8 mouse cellular contexts compared by ENCODE assay signal in genomic region chr11:115564961-115565360, GRCm38 (mm10). TPM values are rescaled to one million over a fixed set of nuclear protein-coding genes. Genes with fewer than 3 reads are reported as not detected.
DNase-seq lines count a peak whose midpoint lies in the region; ATAC-seq and TF ChIP-seq lines count a peak whose summit lies in the region.

No protein-coding gene starts in this region.

- H3K79me3 ChIP-seq in C2C12 (ENCODE audit: low read depth), result peaks cover 48% of the 10 kb centered on the region

- H3ac ChIP-seq in C2C12 (ENCODE audit: control insufficient read depth, insufficient read length, low read depth), result peak overlapping the region; percentile 99

- H3K4me3 ChIP-seq in heart, adult 2 months, result peak overlapping the region; percentile 83
- H3K4me3 ChIP-seq in C2C12 (ENCODE audit: insufficient read depth, poor library complexity, severe bottlenecking), result peak overlapping the region; percentile 90
- H3K4me3 ChIP-seq in forebrain, embryonic 14.5 days (ENCODE audit: low read depth, low read length), result peak overlapping the region; percentile 81
- H3K4me3 ChIP-seq in liver, embryonic 15.5 days (replicated peaks), result peak overlapping the region; percentile 93

- no peak for ATAC-seq in forebrain, embryonic 14.5 days
- no peak for ATAC-seq in liver, embryonic 15.5 days (ENCODE audit: insufficient read depth)

- no peaks in the 10 kb centered on the region for H3K36me3 ChIP-seq in heart, adult 2 months (ENCODE audit: control insufficient read depth, insufficient read depth, low read length)
- H3K36me3 ChIP-seq in C2C12 (ENCODE audit: control insufficient read depth, insufficient read depth), result peaks cover 48% of the 10 kb centered on the region
- H3K36me3 ChIP-seq in forebrain, embryonic 14.5 days (ENCODE audit: control insufficient read depth, insufficient read depth, low read length), result peaks cover 40% of the 10 kb centered on the region
- peaks cover 43% of the 10 kb centered on the region for H3K36me3 ChIP-seq in liver, embryonic 15.5 days (replicated peaks)

- peaks cover 1% of the 10 kb centered on the region; the same call in 1 of the 2 replicates for H3K4me1 ChIP-seq in heart, adult 2 months (ENCODE audit: control insufficient read depth, insufficient read depth, low read length)
- peaks cover 7% of the 10 kb centered on the region; the same call in 1 of the 2 replicates for H3K4me1 ChIP-seq in forebrain, embryonic 14.5 days (ENCODE audit: control insufficient read depth, insufficient read depth, low read length)
- peaks cover 43% of the 10 kb centered on the region for H3K4me1 ChIP-seq in liver, embryonic 15.5 days (replicated peaks)

- TF ChIP-seq POLR2A in heart, adult 2 months (IDR thresholded peaks at IDR 0.05; ENCODE audit: insufficient read depth, low read depth, low read length), result no peak

- DNase-seq in heart, adult 2 months, result no peak
- no peak for DNase-seq in heart, postnatal 4 days
- no peak for DNase-seq in forebrain, embryonic 14.5 days (ENCODE audit: low spot score)
- no peak for DNase-seq in urinary bladder, postnatal 25 days (ENCODE audit: low spot score)
- DNase-seq in thymus, adult 18-20 months, result no peak
- no peak for DNase-seq in gastrocnemius, adult 18-20 months (ENCODE audit: low spot score)

- WGBS in heart, adult 2 months, result 15% methylated on average over 7 of the region's 7 CpGs
- 16% methylated on average over 7 of the region's 7 CpGs for WGBS in forebrain, embryonic 14.5 days
- 8% methylated on average over 7 of the region's 7 CpGs for WGBS in liver, embryonic 15.5 days (ENCODE audit: insufficient replicate concordance)

- H3K27me3 ChIP-seq in heart, adult 2 months (ENCODE audit: control insufficient read depth, insufficient read depth, low read length), result no peaks in the 10 kb centered on the region
- no peaks in the 10 kb centered on the region for H3K27me3 ChIP-seq in C2C12 (ENCODE audit: control insufficient read depth, insufficient read depth, insufficient read length)
- no peaks in the 10 kb centered on the region for H3K27me3 ChIP-seq in forebrain, embryonic 14.5 days (replicated peaks; ENCODE audit: control insufficient read depth, insufficient read depth, low read length)
- no peaks in the 10 kb centered on the region for H3K27me3 ChIP-seq in liver, embryonic 15.5 days

- H3K9me3 ChIP-seq in forebrain, embryonic 14.5 days (replicated peaks; ENCODE audit: control insufficient read depth, low read length), result no peaks in the 10 kb centered on the region
- H3K9me3 ChIP-seq in liver, embryonic 15.5 days (replicated peaks), result no peaks in the 10 kb centered on the region

- intact Hi-C loops in heart, adult 2 months (cut with DNase I), result loop anchor here (2.0 kb wide), 2 partner anchors 28 to 38 kb away; partner anchors contain the start of genes Mrps7 and Sumo2

- TF ChIP-seq EP300 in heart, adult 2 months (IDR thresholded peaks at IDR 0.05; ENCODE audit: insufficient read depth, low read depth, low read length), result no peak

- H3K9ac ChIP-seq in heart, adult 2 months (ENCODE audit: low read depth, low read length), result no peak overlapping the region
- peak overlapping the region; percentile 77 for H3K9ac ChIP-seq in forebrain, embryonic 14.5 days (ENCODE audit: low read length)
- H3K9ac ChIP-seq in liver, embryonic 15.5 days, result peak overlapping the region; percentile 82

- TF ChIP-seq CTCF in heart, adult 2 months (IDR thresholded peaks at IDR 0.05), result no peak
- no peak for TF ChIP-seq CTCF in C2C12 (IDR thresholded peaks at IDR 0.05; ENCODE audit: control insufficient read depth, insufficient read depth, insufficient read length)

- H3K27ac ChIP-seq in heart, adult 2 months, result no peak overlapping the region
- H3K27ac ChIP-seq in forebrain, embryonic 14.5 days (ENCODE audit: low read depth, low read length), result no peak overlapping the region
- H3K27ac ChIP-seq in liver, embryonic 15.5 days (replicated peaks), result peak overlapping the region; percentile 88

- H3K4me2 ChIP-seq in forebrain, embryonic 14.5 days (ENCODE audit: low read length), result peak overlapping the region; percentile 82
- H3K4me2 ChIP-seq in liver, embryonic 15.5 days, result peak overlapping the region; percentile 81

- H3K79me2 ChIP-seq in heart, adult 2 months (replicated peaks; ENCODE audit: control insufficient read depth, insufficient read depth, low read length), result no peaks in the 10 kb centered on the region
- H3K79me2 ChIP-seq in C2C12 (ENCODE audit: control insufficient read depth, insufficient read depth), result peaks cover 58% of the 10 kb centered on the region

TF ChIP-seq in C2C12, 6 proteins besides CTCF, POLR2A, EP300 and RAD21:
- TF ChIP-seq MYOD1 (IDR thresholded peaks at IDR 0.05; ENCODE audit: control insufficient read depth, insufficient read length, low read depth) (no peak), CEBPB (IDR thresholded peaks at IDR 0.05; ENCODE audit: low read depth) (no peak), MYOG (IDR thresholded peaks at IDR 0.05; ENCODE audit: control insufficient read depth, extremely low read depth, insufficient read length) (no peak), FOSL1 (IDR thresholded peaks at IDR 0.05; ENCODE audit: insufficient read depth, low read length, poor library complexity, severe bottlenecking) (no peak), MAX (IDR thresholded peaks at IDR 0.05) (no peak), USF1 (IDR thresholded peaks at IDR 0.05; ENCODE audit: low read depth) (no peak)

RNA-seq across cellular contexts. Expression of gene Nup85, which starts 0.7 kb away (rescaled TPM):
- total RNA-seq in heart, adult 2 months (2021), result 10 to 100 TPM; 19.8 to 20.2 TPM
- 28.0 and 44.1 TPM in 2 replicates for polyA plus RNA-seq in heart, adult 2 months (2012; rRNA removed)
- 10 to 100 TPM; 46.6 to 50.5 TPM for total RNA-seq in heart, postnatal 4 days (2021)
- polyA plus RNA-seq in C2C12 (2012; fragmentation: generic; extraction: Trizol), result 110 TPM
- 117 and 122 TPM in 2 replicates for polyA plus RNA-seq in forebrain, embryonic 14.5 days (2014; fragmentation: Nextera tagmentation; extraction: Ambion mirVana)
- 111 and 114 TPM in 2 replicates for polyA plus RNA-seq in liver, embryonic 15.5 days (2015; fragmentation: Nextera tagmentation; extraction: Ambion mirVana)
- total RNA-seq in gastrocnemius, adult 18-20 months (2021), result 10 to 100 TPM; 17.8 to 18.0 TPM

RNA-seq across cellular contexts. Expression of gene Sumo2, which starts 28.9 kb away (rescaled TPM):
- total RNA-seq in heart, adult 2 months (2021), result 100 to 1,000 TPM; 168 to 177 TPM
- polyA plus RNA-seq in heart, adult 2 months (2012; rRNA removed), result 64.7 and 126 TPM in 2 replicates
- 100 to 1,000 TPM; 299 TPM for total RNA-seq in heart, postnatal 4 days (2021)
- 384 TPM for polyA plus RNA-seq in C2C12 (2012; fragmentation: generic; extraction: Trizol)
- 1,356 and 1,420 TPM in 2 replicates for polyA plus RNA-seq in forebrain, embryonic 14.5 days (2014; fragmentation: Nextera tagmentation; extraction: Ambion mirVana)
- 301 and 355 TPM in 2 replicates for polyA plus RNA-seq in liver, embryonic 15.5 days (2015; fragmentation: Nextera tagmentation; extraction: Ambion mirVana)
- total RNA-seq in gastrocnemius, adult 18-20 months (2021), result 100 to 1,000 TPM; 146 TPM

RNA-seq across cellular contexts. Expression of gene Mrps7, which starts 38.8 kb away (rescaled TPM):
- 10 to 100 TPM; 74.6 to 80.1 TPM for total RNA-seq in heart, adult 2 months (2021)
- 33.9 and 40.2 TPM in 2 replicates for polyA plus RNA-seq in heart, adult 2 months (2012; rRNA removed)
- 10 to 100 TPM; 71.2 to 72.8 TPM for total RNA-seq in heart, postnatal 4 days (2021)
- 79.7 TPM for polyA plus RNA-seq in C2C12 (2012; fragmentation: generic; extraction: Trizol)
- polyA plus RNA-seq in forebrain, embryonic 14.5 days (2014; fragmentation: Nextera tagmentation; extraction: Ambion mirVana), result 72.1 and 81.5 TPM in 2 replicates
- polyA plus RNA-seq in liver, embryonic 15.5 days (2015; fragmentation: Nextera tagmentation; extraction: Ambion mirVana), result 49.5 and 51.3 TPM in 2 replicates
- 10 to 100 TPM; 73.3 to 79.3 TPM for total RNA-seq in gastrocnemius, adult 18-20 months (2021)

RNA-seq across cellular contexts. Expression of gene Gga3, which starts 38.9 kb away (rescaled TPM):
- 10 to 100 TPM; 16.5 to 20.3 TPM for total RNA-seq in heart, adult 2 months (2021)
- polyA plus RNA-seq in heart, adult 2 months (2012; rRNA removed), result 15.4 and 17.1 TPM in 2 replicates
- 10 to 100 TPM; 18.3 to 20.8 TPM for total RNA-seq in heart, postnatal 4 days (2021)
- polyA plus RNA-seq in C2C12 (2012; fragmentation: generic; extraction: Trizol), result 16.0 TPM
- 18.1 and 22.7 TPM in 2 replicates for polyA plus RNA-seq in forebrain, embryonic 14.5 days (2014; fragmentation: Nextera tagmentation; extraction: Ambion mirVana)
- polyA plus RNA-seq in liver, embryonic 15.5 days (2015; fragmentation: Nextera tagmentation; extraction: Ambion mirVana), result 7.7 and 8.2 TPM in 2 replicates
- 10 to 100 TPM; 15.4 to 18.8 TPM for total RNA-seq in gastrocnemius, adult 18-20 months (2021)

RNA-seq across cellular contexts. Expression of gene Mif4gd, which starts 47.8 kb away (rescaled TPM):
- 10 to 100 TPM; 51.3 to 54.7 TPM for total RNA-seq in heart, adult 2 months (2021)
- 94.0 and 123 TPM in 2 replicates for polyA plus RNA-seq in heart, adult 2 months (2012; rRNA removed)
- 10 to 100 TPM; 34.0 to 40.6 TPM for total RNA-seq in heart, postnatal 4 days (2021)
- polyA plus RNA-seq in C2C12 (2012; fragmentation: generic; extraction: Trizol), result 13.4 TPM
- polyA plus RNA-seq in forebrain, embryonic 14.5 days (2014; fragmentation: Nextera tagmentation; extraction: Ambion mirVana), result 9.5 and 12.5 TPM in 2 replicates
- 27.3 and 32.3 TPM in 2 replicates for polyA plus RNA-seq in liver, embryonic 15.5 days (2015; fragmentation: Nextera tagmentation; extraction: Ambion mirVana)
- total RNA-seq in gastrocnemius, adult 18-20 months (2021), result 10 to 100 TPM; 42.3 to 45.0 TPM
